Mouse (Mus musculus): ENCODE data around the gene Jun. TPM values are rescaled to one million over a fixed set of nuclear protein-coding genes. Genes with fewer than 3 reads are reported as not detected.

Jun gene
- total RNA-seq, 4 experiments from 2014 or later = 127 to 531 (median 331) TPM

- no peak for DNase-seq
These were observed 26.0 kb downstream of the Jun start for GRCm38 (mm10) chr4:95025847-95026600.

GRCm38 (mm10) chr4:95023350-95023953 is 28.6 kb downstream of the Jun start:
- no peak for DNase-seq

- DNase-seq = no peak
These were observed 30.1 kb downstream of the Jun start for GRCm38 (mm10) chr4:95021649-95022637.

- DNase-seq = no peak
These were observed 31.8 kb downstream of the Jun start for GRCm38 (mm10) chr4:95020201-95020600.

- DNase-seq = no peak
These were observed 33.8 kb downstream of the Jun start for GRCm38 (mm10) chr4:95018221-95018620.

GRCm38 (mm10) chr4:95012706-95013105 is 39.3 kb downstream of the Jun start:
- DNase-seq = no peak

- DNase-seq = no peak
These were observed 39.8 kb downstream of the Jun start for GRCm38 (mm10) chr4:95012256-95012655.

- peak; percentile 60 for DNase-seq
These were observed 43.6 kb downstream of the Jun start for GRCm38 (mm10) chr4:95008175-95009057.

- peak; percentile 23 for DNase-seq
These were observed 44.3 kb downstream of the Jun start for GRCm38 (mm10) chr4:95007759-95008158.

- DNase-seq = no peak
These were observed 46.7 kb downstream of the Jun start for GRCm38 (mm10) chr4:95005251-95005830.

- no peak for DNase-seq
These were observed 50.8 kb downstream of the Jun start for GRCm38 (mm10) chr4:95001043-95001775.

GRCm38 (mm10) chr4:95000147-95000546 is 51.9 kb downstream of the Jun start:
- DNase-seq = no peak

- DNase-seq = no peak
These were observed 52.8 kb downstream of the Jun start for GRCm38 (mm10) chr4:94999249-94999648.

Other genes starting within 250 kb of the Jun start
- under 1 TPM in 2 of 4 experiments, not detected in 2; 0.27 to 0.49 TPM for gene Eqtn, start 123.4 kb downstream of the Jun start, total RNA-seq (2022)
- 10 to 100 TPM; 26.1 to 38.3 (median 32.2) TPM for gene Mysm1, start 73.1 kb downstream of the Jun start, total RNA-seq (2022)